Mouse (Mus musculus) heart, adult 2 months (tissue): ENCODE data around the gene Klhl8. TPM values are rescaled to one million over a fixed set of nuclear protein-coding genes. Genes with fewer than 3 reads are reported as not detected.

Experiments used
- DNase-seq, 2 experiments: peaks; one replicate each; pipeline ENCODE4 v3.0.0; 2021
- H3K27ac ChIP-seq: fragments of 200-600 bp; 2 replicates; pipeline ENCODE4 v1.8.1; 2022
- H3K27me3 ChIP-seq: fragments of 200-500 bp; 2 replicates; pipeline ENCODE4 v1.6.1; 2012; ENCODE audit warnings: mild to moderate bottlenecking, low read length, inconsistent platforms, mixed read lengths; ENCODE audit not compliant: control insufficient read depth, insufficient read depth
- H3K36me3 ChIP-seq: fragments of 200-500 bp; 2 replicates; pipeline ENCODE4 v1.6.1; 2012; ENCODE audit warnings: low read length, inconsistent platforms; ENCODE audit not compliant: control insufficient read depth, insufficient read depth
- H3K4me1 ChIP-seq: fragments of 200-500 bp; 2 replicates; pipeline ENCODE4 v1.6.1; 2011; ENCODE audit warnings: low read length; ENCODE audit not compliant: control insufficient read depth, insufficient read depth
- H3K4me3 ChIP-seq: fragments of 200-600 bp; 2 replicates; pipeline ENCODE4 v1.8.1; 2022
- H3K79me2 ChIP-seq: fragments of 200-500 bp; replicated peaks from 2 replicates; pipeline ENCODE4 v1.6.1; 2012; ENCODE audit warnings: mild to moderate bottlenecking, inconsistent platforms, low read length, moderate library complexity, mixed read lengths; ENCODE audit not compliant: control insufficient read depth, insufficient read depth
- H3K9ac ChIP-seq: fragments of 200-500 bp; 2 replicates; pipeline ENCODE4 v1.6.1; 2012; ENCODE audit warnings: low read depth, mild to moderate bottlenecking, control low read depth, inconsistent platforms, low read length, mixed read lengths
- CTCF ChIP-seq: fragments of 200-600 bp; IDR thresholded peaks from 2 replicates; pipeline ENCODE4 v1.8.1; 2022; ENCODE audit warnings: antibody characterized with exemption, mild to moderate bottlenecking, moderate library complexity
- EP300 ChIP-seq: fragments of 200-500 bp; IDR thresholded peaks from 2 replicates; pipeline ENCODE4 v1.6.1; 2011; ENCODE audit warnings: low read depth, low read length, control low read depth; ENCODE audit not compliant: insufficient read depth
- POLR2A ChIP-seq: fragments of 200-500 bp; IDR thresholded peaks from 2 replicates; pipeline ENCODE4 v1.6.1; 2011; ENCODE audit warnings: mild to moderate bottlenecking, low read depth, low read length, control low read depth; ENCODE audit not compliant: insufficient read depth
- WGBS: fragments of 180-500 bp; shearing (Covaris S2); methylation state at CpG from one replicate; pipeline ENCODE4 v1.1.7; 2018; 5-methylcytosine and 5-hydroxymethylcytosine counted together
- intact Hi-C: fragments of 180-260 bp; cut with DNase I; formaldehyde crosslinking; loops from one replicate; pipeline ENCODE4 v1.15.1; 2025
- polyA plus RNA-seq: library from polyadenylated mRNA; depleted of rRNA; stranded (reverse); fragments of >200 nt; gene quantifications from 2 replicates; pipeline ENCODE4 v1.2.3, GENCODE M21; 2012
- total RNA-seq, 2 experiments: library from RNA; stranded (reverse); gene quantifications; 2 replicates each; pipeline ENCODE4 v1.2.3; 2021

Gene Klhl8
- total and polyA plus RNA-seq, 3 experiments: 7.7 to 12.1 (median 11.0) TPM

DNA sequence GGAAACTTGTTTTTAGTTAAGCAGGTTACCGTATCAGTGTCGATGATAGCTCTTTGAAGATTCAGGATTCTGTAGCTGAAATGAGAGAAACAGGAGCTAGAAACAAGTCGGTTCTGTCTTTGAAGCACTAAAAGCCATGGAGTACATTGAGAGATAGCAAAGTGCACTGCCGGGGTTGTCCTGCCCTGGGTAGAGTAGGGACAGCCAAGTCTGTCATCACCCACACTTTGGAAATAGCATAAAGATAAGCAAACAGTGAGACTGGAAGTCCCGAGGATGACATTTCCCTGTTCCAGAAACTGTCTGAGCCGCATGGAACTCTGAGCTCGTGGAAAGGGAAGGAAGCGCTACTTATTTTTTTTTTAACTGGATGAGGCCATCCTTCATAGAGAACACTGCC lies 82.3 kb downstream of the Klhl8 start:
- intact Hi-C loops: no loop called here
- Histone ChIP-seq H3K4me1 (peaks cover 8% of the 10 kb centered on the region), H3K27me3 (no peaks in the 10 kb centered on the region), H3K9ac (no peak overlapping the region), H3K4me3 (no peak overlapping the region), H3K27ac (peak overlapping the region; percentile 67), H3K79me2 (no peaks in the 10 kb centered on the region), H3K36me3 (peaks cover 30% of the 10 kb centered on the region)
- WGBS: 24% methylated on average over 8 of the region's 8 CpGs
- DNase-seq: peak in 1 of 2 experiments; percentile 51
- TF ChIP-seq CTCF (no peak), EP300 (peak; percentile 88)

DNA sequence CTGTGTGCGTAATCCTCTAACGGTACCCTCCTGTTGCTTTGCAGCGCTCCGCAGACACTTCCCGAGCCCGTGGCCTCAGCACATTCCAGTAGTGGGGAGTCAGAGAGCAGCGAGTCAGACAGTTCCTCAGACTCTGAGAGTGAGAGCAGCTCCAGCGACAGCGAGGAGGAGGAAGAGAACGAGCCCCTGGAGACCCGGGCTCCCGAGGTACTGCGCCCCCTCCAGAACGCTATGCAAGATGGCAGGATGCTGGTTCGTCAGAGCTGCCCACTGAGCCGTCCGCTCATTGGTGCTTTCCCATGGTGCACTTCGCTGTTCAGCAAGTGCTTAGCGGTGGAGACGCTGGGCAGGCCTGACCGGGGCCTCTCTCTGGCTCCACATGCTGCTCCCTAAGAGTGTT lies 82.8 kb downstream of the Klhl8 start:
- intact Hi-C loops: no loop called here
- H3K4me3 ChIP-seq: no peak overlapping the region
- no peaks in the 10 kb centered on the region for H3K27me3 ChIP-seq
- H3K4me1 ChIP-seq: peaks cover 8% of the 10 kb centered on the region
- H3K36me3 ChIP-seq: peaks cover 30% of the 10 kb centered on the region
- DNase-seq: no peak
- H3K79me2 ChIP-seq: no peaks in the 10 kb centered on the region
- peak overlapping the region; percentile 64 for H3K27ac ChIP-seq
- 0 out of 2 replicates have a peak overlapping the region, but pooled peaks have one; percentile 20 for H3K9ac ChIP-seq
- 51% methylated on average over 21 of the region's 21 CpGs for WGBS
- TF ChIP-seq CTCF (peak; percentile 14; the same call in 1 of the 2 replicates), EP300 (no peak)

DNA sequence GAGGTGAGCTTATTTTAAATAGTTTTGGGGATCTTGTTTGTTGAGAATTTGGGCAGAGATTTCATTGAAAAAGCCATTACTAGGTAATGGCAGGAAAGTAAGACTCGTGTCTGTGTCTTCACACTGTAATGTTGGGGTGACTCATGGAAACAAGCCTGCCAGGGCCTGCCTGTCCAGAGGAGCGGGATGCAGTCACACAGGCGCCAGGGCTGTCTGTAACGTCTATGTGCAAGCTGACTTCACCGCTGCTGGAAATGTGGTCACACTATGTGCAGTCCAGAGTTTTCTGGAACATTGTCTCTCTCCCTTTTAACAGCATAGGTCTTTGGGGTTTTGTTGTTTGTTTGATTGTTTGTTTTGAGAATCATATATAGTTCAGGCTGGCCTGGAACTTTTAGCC lies 88.1 kb downstream of the Klhl8 start:
- H3K79me2 ChIP-seq: no peaks in the 10 kb centered on the region
- peaks cover 13% of the 10 kb centered on the region for H3K36me3 ChIP-seq
- H3K27me3 ChIP-seq: no peaks in the 10 kb centered on the region
- TF ChIP-seq CTCF: no peak
- H3K27ac ChIP-seq: no peak overlapping the region
- intact Hi-C loops: no loop called here
- H3K4me3 ChIP-seq: no peak overlapping the region
- WGBS: 92% methylated on average over 5 of the region's 5 CpGs
- DNase-seq: no peak
- peaks cover 2% of the 10 kb centered on the region; the same call in 1 of the 2 replicates for H3K4me1 ChIP-seq
- no peak overlapping the region for H3K9ac ChIP-seq

DNA sequence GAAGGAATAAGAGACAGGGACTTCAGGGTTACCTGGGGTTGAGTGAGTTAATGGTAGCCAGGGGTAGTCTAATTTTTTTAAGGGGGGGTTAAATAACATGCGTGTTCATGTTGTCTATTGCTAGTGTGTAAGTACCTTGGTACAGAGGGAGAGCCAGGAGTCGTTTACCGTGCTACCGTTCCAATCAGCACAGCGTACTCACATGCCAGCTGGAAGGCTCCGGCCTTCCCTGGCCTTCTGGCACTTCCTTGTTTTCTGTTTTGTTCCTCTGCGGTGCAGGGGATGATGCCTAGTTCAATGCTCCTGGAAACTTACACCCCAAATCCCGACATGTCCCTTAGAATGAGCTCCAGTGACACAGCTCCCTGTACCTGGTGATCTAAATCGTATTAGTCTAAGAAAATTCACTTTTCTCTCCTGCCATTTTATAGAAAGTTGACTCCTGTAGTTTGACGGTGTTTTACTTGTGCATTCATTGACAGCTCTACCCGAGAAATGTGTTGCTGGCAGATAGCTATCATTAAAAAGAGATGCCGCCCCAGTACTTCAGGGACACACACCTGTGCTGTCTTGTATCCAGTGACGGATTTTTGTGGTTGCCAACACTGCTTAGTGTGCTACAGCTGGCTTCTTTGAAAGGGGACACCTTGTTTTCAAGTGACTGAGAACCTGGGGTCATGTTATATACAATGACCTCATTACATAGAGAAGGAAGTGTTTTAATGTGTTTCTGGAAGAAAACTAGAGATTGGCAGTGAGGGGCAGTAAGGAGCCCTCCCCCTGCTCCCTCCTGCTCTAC lies 89.4 kb downstream of the Klhl8 start:
- no peak for TF ChIP-seq POLR2A
- no peak for TF ChIP-seq EP300
- TF ChIP-seq CTCF: no peak
- peaks cover 2% of the 10 kb centered on the region for H3K4me1 ChIP-seq
- no peak overlapping the region for H3K9ac ChIP-seq
- no peak overlapping the region for H3K27ac ChIP-seq
- intact Hi-C loops: no loop called here
- H3K27me3 ChIP-seq: no peaks in the 10 kb centered on the region
- peaks cover 4% of the 10 kb centered on the region for H3K36me3 ChIP-seq
- WGBS: 56% methylated on average over 13 of the region's 13 CpGs
- H3K79me2 ChIP-seq: no peaks in the 10 kb centered on the region
- no peak overlapping the region for H3K4me3 ChIP-seq
- DNase-seq: no peak

DNA sequence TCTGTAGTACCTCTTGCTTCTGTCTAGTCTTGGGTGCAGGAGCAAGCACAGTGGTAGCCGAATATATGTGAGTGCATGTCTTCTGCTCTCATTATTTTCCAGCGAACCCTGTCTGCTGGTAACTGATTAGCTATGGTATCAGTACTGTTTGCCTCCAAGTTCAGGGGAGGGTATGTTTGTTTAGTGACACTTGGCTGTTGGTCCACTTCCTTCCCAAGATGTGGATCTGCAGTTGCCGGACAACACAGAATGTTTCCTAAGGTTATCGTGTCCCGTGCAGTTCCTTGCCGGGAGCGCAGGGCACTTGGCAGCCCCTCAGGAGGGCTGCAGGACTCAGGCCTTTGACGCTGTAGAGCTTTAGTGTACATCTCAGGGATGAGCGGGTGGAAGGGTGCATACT lies 90.0 kb downstream of the Klhl8 start:
- H3K4me1 ChIP-seq: peaks cover 2% of the 10 kb centered on the region
- no peak for DNase-seq
- H3K79me2 ChIP-seq: no peaks in the 10 kb centered on the region
- no peak for TF ChIP-seq POLR2A
- no peak for TF ChIP-seq EP300
- peaks cover 4% of the 10 kb centered on the region for H3K36me3 ChIP-seq
- peak overlapping the region; percentile 21; the same call in 1 of the 2 replicates for H3K9ac ChIP-seq
- 30% methylated on average over 9 of the region's 9 CpGs for WGBS
- no peak overlapping the region for H3K4me3 ChIP-seq
- no peak overlapping the region for H3K27ac ChIP-seq
- H3K27me3 ChIP-seq: no peaks in the 10 kb centered on the region
- intact Hi-C loops: no loop called here

DNA sequence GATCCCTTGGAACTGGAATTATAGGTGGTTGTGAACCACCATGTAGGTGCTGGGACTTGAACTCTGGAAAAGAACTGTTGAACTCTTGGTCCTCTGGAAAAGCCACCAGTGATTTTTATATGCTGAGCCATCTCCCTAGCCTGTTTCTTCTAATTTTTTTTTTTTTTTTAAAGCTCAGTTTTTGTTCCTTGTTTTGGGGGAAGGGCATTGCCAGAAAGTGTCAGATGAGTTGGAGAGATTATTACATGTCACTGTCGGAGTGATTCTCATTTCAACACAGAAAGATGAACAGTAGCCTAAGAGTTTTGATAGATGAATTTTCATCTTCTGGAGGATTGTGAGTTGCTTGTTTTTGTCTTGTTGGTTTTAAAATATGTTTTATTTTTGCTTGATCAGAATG lies 91.4 kb downstream of the Klhl8 start:
- intact Hi-C loops: no loop called here
- Histone ChIP-seq H3K4me1 (peaks cover 6% of the 10 kb centered on the region), H3K27me3 (no peaks in the 10 kb centered on the region), H3K4me3 (no peak overlapping the region), H3K36me3 (peaks cover 8% of the 10 kb centered on the region), H3K9ac (no peak overlapping the region), H3K79me2 (peaks cover 1% of the 10 kb centered on the region; the same call in 1 of the 2 replicates), H3K27ac (no peak overlapping the region)
- TF ChIP-seq EP300 (no peak), CTCF (no peak), POLR2A (no peak)
- WGBS: 80% methylated on average over 1 of the region's 1 CpGs
- no peak for DNase-seq
